Mouse (Mus musculus): ENCODE results near the gene Tmem101.
A peak's percentile ranks its signal among the peaks of the same experiment; 100 is the strongest.
"Not testable (repeated sequence)": the region's sequence is repeated elsewhere in the genome, so short reads cannot be mapped to it uniquely, and the experiment has no call there.

Tmem101 gene

DNA sequence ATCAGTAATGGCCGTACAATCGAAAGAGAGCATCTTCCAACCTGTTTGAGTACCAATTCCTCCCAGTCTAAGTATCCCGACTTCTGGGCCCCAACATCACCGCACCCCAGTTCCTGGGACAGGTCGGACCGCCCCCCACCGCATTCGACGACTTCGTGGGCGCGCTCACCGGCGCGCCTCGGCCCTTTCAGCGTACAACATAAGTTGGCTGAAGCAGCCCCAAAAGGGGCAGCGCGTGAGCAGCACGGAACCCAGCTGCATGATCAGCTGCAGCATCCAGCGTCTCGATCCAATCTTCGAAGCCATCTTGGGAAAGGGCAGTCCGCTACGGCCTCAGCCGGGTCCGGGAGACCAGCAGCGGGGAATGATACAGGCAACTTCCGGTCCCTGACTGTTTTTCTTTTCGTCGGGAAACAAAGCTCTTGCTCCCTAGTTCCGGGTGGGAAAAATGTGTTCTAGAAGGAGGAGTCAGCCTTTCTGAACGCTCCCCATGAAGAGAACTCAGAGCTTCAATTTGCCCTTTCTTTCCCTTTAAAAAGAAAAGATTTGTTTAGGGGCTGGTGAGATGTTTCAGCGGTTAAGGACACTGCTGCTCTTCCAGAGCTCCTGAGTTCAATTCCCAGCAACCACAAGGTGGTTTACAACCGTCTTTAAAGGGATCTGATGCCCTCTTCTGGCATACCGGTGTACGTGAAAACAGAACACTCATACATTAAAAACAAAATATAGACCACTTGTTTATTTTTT, at the start of gene Tmem101:
Gene Tmem101, minus strand, starts transcription at position 366 of the 747 bp plus-strand sequence.
- peak; percentile 82 to 91 for DNase-seq (ENCODE audit: low spot score in 2 of 2)

DNA sequence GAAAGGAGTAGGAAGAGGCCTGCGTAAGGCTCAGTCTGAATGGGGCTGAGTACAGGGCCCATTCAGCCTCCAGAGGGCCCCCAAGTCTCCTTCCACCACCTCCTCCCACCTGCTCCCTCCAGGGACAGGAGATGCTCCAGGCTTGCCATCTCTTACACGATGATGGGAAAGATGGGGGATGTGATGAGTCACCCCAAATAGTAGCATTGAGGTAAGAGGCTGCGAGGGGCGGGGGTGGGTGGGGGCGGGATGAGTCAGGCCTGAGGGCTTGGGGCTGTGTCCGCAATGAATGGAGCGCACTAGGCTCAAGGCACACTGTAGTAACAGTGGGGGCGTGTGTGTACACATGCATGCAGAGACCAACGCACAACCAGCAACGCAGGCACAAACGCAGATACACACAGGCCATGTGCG, 45.2 kb upstream of the Tmem101 start:
- no peak for DNase-seq (ENCODE audit: low spot score in 2 of 2)

DNA sequence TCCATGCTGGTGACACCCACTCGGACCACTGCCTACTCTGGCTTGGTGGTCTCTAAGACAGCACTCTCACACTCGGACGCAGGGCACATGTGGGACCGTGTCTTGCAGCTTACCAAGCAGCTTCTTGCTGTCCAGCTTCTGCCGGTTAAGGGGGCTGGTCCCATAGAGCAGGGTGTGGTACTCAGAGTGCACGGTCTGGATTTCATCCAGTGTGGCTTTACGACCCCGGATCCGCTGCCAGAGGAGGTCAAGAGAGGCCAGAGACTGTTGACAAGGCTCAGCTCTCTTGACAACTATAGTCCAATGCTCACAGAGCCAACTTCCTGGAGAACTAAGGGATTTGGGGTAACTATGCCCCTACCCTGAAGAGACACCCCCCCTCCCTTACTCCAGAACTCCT, 43.7 kb upstream of the Tmem101 start:
- DNase-seq (ENCODE audit: low spot score in 2 of 2), result no peak

DNA sequence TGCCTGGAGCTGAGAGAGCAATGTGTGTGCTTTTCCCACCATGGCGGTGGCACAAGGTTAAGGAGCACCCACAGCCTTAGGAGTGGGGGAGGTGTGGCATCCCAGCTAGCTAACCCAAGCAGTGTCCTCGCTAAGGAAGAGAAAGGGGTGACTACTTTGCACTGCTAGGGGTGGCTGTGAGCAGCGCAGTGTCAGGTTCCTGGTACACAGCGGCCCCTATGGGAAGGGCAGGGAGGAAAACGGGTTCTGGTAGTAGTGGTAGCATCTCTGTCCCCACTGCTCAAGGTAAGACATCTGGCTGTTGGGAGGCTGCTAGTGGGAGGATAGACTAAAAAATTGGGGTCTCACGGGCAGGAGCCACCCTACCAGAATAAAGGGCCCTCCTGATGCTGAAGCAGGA, 42.0 kb upstream of the Tmem101 start:
- no peak for DNase-seq (ENCODE audit: low spot score in 2 of 2)

DNA sequence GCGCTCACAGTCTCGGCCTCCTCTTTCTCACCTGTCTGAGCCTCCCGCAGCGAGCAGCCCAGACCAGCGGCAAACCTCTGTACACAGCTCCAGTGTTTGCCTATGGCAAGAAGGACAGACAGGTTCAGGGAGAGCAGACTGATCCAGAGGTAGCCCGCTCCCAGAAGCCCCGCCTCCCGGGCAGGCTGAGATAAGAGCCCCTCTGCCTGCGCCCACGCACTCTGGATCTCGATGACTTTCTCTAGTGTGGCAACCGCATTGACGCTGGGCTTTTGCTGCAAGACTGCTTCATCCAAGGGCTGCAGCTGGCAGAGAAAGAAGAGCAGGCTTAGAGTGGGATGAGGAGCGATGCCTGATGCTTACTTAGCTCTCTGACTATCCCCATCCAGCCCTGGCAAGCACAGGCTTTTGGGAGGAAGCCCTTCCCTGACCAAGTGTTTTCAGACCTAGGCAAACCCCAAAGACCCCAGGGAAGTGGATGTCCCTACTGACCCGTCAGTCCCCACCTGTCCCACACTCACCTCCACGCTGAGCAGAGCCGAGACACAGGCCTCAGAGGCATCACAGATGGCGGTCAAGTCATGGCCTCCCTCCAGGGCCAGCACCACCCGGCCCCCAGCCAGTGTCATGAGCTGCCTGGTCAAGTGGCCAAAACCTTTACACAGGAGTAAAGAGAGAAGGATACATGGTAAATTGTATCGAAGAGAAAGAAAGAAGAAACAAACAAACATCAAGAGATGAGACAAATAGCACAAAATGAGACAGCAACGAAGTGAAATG, 40.0 kb upstream of the Tmem101 start:
- no peak for DNase-seq (ENCODE audit: low spot score in 2 of 2)

DNA sequence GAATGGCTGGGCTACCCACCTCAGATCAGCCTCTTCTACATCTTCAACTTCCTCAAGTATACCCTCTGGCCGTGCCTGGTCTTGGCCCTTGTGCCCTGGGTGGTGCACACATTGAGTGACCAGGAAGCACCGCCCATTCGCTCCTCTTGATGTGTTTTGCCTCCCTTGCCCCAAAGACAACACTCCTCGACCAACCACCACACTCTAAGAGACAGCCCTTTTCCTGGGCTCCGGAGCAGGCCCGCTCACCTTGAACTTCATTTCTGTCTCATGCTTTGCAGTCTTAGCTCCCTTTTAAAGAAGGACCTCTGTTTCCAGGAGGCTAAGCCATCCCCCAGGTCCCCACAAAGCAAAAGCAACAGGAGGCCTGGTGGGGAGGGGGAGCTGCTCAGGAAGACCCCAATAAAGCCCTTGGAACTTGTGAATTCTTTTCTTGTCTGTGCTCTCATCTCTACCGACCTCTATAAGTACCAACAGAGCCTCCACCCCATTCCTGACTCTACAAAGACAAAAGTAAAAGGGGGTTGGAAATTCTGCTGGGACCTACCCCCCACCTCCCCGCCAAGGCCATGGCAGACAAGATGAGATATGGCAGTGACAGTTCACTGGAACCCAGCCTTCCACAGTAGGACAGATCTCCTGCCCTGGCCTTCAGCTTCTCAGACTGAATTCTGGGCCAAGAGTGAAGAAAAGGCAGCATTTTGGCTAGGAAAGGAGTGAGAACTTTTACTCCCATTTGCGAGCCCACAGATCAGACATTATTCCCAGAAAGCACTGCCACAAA, 37.6 kb upstream of the Tmem101 start:
- no peak for DNase-seq (ENCODE audit: low spot score in 2 of 2)

DNA sequence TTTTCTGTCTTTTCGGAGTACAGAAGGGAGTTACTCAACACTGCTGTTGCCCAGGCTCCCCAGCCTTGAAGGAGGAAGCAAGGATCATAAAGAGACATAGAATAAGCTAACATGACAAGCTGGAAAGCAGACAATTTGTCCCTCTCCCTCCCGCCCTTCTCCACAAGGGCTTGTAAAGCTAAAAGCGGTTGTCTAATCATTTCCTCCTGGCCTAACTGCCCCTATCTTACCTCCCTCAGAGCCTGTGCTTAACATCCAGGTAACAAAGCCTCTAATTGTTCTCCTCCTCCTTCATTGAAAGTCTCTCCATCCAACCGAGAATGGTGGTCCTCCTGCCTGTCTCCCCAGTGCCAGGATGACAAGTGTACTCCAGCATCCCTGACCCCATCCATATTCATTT, 34.6 kb upstream of the Tmem101 start:
- no peak for DNase-seq (ENCODE audit: low spot score in 2 of 2)

DNA sequence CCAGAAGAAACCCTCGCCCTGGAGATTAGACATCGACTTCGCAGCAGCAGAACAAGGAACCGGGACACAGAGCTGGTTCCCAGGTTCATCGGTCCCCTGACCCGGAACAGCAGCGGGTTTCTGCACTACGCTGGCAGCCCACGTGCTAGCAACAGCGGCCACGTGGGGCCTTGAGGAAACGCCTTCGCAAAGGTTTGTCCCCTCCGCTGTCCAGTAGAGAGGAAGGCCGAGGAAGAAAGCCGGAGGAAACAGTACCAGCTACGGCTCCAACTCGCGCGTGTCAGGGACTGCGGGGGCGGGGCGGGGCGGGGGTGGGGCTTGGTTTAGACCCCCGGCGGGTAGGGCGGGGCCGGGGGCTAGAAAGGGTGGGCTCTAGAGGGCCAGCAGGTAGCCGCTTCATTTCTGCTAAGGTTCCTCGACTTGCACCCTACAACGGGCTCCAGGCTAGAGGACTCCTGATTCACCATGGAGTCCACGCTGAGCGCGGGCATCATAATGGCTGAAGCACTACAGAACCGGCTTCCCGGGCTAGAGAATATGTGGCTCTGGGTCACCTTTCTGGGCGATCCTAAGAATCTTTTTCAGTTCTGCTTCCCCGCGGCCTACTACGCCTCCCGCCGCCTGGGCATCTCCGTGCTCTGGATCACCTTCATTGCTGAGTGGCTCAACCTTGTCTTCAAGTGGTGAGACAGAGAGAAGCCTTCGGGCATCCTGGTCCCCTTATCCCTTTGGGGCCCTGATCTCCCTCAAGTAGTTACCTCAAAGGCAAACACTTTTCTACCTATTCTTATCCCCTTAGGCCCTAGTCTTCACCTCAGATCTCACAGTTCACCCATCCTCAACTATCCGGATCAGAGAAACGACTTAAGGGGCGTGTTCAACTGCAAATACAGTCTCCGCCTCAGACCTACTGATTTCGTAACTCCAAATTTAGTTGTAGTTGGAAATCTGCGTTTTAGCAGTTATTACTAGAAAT, 33.5 kb upstream of the Tmem101 start, which contains the start of gene G6pc3:
Gene G6pc3, plus strand, starts transcription at position 160 of the 976 bp plus-strand sequence.
- DNase-seq (ENCODE audit: low spot score in 2 of 2), result peak; percentile 66 to 88

DNA sequence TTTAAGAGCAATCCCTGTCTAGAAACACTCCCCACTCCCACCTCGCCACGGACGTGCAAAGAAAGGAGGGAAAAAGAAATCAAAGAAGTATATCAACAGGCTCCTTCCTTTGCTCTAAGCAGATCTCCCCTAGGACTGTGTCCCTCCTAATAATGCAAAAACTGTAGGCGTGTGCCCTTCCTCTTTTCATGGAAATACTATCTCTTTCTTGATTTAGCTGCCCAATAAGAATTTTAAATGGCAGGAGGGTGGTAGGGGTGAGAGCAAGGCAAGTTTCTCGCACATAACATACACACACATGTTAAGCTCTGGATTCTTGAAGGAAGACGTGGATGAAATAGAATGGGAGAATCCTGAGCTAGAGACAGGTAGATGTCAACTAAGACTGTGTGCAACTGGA, 32.8 kb upstream of the Tmem101 start:
- DNase-seq (ENCODE audit: low spot score in 2 of 2), result no peak

DNA sequence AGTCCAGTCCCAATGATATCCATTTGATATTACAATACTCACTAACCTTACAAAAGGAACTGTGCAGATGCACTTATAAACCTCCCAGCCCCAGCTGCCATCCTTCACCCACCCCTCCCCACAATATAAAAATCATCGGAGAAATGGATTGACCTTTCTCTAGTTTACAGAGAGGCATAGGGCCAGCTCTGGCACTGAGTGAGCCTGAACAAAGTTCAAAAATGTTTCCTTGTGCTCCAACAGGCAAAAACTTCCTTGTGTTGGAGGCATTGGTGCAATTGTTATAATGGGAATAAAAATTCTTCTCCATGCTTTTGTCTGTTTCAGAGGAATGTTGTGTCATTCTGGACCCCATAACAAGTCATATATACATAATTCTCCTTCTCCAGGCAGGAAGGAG, 30.0 kb upstream of the Tmem101 start:
- DNase-seq (ENCODE audit: low spot score in 2 of 2), result no peak

DNA sequence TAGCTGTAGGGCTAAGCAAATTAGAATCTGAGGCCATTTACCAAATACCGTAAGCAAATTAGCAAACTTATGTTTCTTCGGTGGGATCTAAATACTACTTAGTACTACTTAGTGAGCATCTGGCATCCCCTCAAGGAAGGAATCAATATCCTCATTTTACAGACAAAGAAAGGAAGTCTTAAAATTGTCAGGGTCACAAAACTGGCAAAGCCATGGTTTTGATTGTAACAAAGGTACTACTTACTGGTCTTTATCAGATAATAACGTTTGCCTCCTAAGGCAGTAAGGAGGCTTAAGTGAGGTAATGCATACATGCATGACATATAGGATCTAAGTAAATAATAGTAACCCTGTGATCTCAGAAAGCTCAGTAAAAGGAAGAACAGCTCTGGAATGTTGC, 29.5 kb upstream of the Tmem101 start:
- no peak for DNase-seq (ENCODE audit: low spot score in 2 of 2)

DNA sequence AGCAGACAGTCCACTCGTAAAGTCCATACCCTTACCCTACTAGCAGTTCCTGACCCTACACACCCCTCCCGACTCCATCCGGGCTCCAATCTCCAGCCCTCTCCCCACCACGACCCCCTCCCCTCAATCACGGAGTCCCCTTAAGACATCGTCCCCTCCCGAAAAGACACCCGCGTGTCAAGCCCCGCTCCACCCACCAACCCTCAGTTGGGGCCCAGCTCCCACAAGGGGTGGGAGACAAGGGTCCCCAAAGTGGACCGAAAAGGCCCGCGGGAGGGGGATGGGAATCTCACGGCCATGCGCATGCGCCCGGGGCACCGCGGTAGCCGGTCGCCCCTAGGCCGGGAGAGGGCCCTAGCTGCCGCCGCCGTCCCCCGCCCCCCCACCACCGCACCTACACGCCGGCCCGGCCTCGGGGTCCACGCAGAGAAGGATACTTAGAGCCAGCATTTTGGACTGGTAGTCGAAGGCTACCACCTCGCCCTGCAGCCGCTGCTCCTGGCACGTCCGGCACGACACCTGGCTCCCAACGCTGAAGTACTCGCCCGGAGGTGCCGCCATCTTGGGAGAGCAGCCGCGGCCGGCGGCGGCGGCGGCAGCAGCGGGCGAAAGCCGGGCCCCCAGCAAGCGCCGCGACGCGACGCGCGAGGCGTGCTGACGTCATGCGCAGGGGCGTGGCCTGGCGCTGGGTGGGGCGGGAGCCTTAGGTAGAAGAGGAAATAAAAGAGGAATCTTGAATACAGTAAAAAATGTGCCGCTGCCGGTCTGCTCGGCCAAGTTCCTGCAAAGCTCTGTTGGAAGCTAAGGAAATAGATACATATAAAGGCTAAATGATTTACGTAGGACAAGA, 28.7 kb upstream of the Tmem101 start, which contains the start of gene Lsm12:
Gene Lsm12, minus strand, starts transcription at position 651 of the 850 bp plus-strand sequence.
- peak; percentile 99 for DNase-seq (ENCODE audit: low spot score in 2 of 2)

DNA sequence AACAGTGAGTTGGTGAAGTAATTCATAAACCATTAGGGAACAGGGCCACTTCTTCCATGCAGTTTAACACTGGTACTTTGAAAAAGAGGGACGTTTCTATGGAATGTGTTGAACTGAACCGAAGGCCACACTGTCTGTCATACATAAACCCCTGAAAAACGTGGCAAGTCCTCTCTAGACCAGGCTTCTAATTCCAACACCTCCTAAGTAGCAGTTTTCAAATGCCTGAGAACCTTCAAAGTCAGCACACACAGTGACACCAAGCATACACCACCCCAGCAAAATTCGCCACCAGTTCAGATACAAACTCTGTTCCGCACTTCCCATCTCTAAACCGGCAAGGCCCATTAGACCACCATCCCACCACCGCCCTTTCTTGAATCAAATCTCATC, 28.0 kb upstream of the Tmem101 start:
- no peak for DNase-seq (ENCODE audit: low spot score in 2 of 2)

DNA sequence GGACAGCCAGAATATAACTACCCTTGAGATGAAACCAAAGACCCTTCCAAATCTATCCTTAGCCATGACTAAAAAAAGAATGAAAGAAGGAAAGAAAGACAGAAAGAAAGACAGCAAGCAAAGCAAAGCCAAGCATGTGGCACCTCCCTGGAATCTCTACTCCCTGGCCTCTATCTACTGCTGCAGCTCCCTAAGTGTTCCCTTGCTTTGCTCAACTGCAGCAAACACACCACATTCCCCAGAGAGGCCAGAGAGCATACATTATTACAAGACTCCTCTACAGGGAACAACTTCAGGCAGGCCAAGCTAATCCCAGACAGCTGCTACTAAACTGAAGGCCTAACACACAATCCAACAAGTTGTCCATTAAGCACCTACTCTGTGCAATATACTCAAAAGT, 23.6 kb upstream of the Tmem101 start:
- no peak for DNase-seq (ENCODE audit: low spot score in 2 of 2)

DNA sequence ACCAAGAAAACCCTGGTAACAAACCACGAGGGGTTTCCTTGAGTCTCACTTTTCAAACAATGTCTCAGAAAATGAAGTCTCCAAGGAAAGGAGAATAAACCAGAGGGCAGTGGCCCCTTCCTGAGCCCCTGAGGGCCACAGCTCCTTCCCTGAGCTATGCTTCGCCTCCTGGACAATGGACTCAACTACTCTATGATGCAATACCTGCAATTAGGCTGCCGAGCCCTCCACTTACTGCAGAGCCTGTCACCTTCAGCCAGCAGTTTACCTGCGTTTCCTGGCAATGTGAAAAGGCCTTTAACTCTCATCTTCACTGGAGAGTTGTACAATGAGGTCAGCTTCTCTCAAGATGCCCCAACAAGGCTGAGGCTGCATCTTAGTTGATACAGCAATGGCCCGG, 12.5 kb upstream of the Tmem101 start:
- DNase-seq (ENCODE audit: low spot score in 2 of 2), result no peak

DNA sequence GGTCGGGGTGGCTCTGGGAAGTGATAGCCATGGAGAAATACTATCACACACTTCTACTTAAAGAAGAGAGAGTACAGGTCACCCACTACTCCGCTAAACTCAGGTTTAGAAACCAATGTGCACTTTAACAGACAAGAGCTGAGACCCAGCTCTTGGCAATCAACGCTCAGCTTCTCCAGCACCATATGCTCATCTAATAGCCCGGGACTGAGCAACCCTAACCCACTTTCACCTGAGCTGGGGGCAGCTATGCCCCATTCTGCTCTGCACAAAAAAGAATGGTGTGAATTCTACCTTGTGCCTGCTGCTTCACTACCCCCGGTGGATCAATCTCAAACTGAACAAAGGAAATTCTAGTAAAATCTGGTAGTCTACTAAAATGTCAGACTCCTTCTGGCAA, 11.3 kb upstream of the Tmem101 start:
- no peak for DNase-seq (ENCODE audit: low spot score in 2 of 2)

DNA sequence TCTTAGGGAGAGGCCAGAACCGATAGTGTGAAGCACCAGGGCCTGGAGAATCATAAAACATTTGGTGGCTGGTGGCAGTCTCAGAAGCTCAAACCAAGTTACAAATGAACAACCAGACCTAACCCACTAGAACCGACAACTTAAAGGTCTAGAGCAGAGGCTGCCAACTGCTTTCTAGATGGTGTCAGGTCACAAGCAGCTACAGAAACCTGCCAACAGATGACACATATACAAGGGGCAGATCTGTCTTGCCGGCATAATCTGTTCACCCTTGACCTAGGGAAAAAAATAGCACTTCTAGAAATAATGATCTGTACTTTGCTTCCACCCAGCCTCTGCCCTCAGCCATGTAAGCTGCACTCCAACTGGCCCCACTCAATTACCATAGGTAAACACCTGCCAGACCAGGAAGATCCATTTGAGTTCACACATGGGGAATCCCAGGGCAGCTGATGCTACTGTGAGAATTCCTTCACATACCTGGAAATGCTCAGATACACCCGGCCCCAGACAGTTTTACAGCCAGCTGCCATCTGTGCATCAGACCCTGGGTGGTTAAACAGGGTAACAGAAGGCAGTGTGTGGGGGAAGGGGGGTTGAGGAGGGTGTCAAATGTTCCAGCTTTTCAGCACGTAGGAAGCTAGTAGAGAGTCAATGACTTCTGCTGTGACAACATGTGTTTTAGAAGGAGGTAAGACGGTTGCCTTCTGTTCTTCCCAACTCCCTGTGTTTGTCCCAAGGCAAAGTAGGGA, 9.9 kb upstream of the Tmem101 start:
- no peak for DNase-seq (ENCODE audit: low spot score in 2 of 2)

DNA sequence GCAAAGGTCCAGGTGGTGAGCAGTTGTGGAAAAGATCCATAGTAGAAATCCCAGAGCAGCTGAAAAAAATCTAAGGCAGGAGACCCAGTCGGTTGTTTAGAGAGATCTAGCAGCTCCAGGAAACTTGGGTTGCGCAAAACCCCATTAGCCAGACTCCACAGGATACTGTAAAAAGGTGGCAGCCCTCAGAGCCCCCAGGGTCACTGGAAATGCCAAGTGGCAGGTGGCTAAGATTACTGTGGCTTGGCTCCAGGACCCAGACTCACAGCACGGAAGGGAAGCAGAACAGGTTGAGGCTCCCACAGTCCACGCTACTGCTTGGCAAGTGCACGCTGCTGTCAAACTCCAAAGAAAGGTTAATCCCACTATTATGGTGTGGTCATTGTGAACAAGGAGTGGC, 3.6 kb upstream of the Tmem101 start:
- DNase-seq (ENCODE audit: low spot score in 2 of 2), result no peak

DNA sequence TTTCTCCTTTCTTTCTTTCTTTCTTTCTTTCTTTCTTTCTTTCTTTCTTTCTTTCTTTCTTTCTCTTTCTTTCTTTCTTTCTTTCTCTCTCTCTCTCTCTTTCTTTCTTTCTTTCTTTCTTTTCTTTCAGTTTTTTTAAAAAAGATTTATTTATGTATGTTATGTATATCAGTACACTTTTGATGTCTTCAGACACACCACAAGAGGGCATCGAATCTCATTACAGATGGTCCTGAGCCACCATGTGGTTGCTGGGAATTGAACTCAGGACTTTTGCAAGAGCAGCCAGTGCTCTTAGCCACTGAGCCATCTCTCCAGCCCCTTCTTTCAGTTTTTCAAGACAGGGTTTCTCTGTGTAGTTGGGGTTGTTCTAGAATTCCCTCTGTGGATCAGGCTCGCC, 1.8 kb upstream of the Tmem101 start:
- not testable (repeated sequence) for DNase-seq (ENCODE audit: low spot score in 2 of 2)

DNA sequence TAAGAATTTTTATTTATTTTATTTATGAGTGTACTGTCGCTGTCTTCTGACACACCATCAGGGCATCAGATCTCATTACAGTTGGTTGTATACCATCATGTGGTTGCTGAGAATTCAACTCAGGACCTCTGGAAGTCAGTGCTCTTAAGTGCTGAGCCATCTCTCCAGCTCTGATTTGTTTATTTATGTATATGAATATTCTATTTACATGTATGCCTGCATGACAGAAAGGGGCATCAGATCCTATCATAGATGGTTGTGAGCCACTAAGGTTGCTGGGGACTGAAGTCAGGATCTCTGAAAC, 534 bp upstream of the Tmem101 start:
- no peak for DNase-seq (ENCODE audit: low spot score in 2 of 2)

All from spleen, postnatal 10 days (tissue).